Mouse (Mus musculus): ENCODE measurements around the gene Axdnd1. TPM values are rescaled to one million over a fixed set of nuclear protein-coding genes. Genes with fewer than 3 reads are reported as not detected.
"Not testable (repeated sequence)": the region's sequence is repeated elsewhere in the genome, so short reads cannot be mapped to it uniquely, and the experiment has no call there.

The Axdnd1 gene
- polyA plus RNA-seq, 1 experiment from 2014 or later = 0.12 TPM

DNA sequence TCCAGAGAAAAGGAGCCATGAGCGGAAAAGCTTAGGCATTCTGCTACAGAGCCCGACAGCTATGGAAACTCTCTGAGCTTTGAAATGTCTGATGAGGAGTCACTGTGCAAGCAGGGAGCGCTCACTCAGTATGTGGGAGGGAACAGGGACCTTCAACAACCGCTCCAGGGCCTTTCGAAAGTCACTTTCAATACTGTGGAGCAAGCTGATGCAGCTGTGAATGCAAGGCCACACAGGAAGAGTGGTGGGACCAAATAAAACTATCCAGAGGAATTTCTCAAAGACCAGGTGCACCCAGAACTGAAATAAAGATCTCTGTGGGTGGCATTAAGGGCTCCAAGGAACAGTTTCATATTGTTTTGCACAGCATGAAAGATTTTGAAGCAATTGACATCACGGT, 1.9 kb upstream of the Axdnd1 start:
- Histone ChIP-seq H3K9ac (no peak overlapping the region), H3K4me3 (ENCODE audit: low read depth, low read length) (no peak overlapping the region), H3K9me3 (ENCODE audit: low read depth, low read length) (no peaks in the 10 kb centered on the region), H3K4me2 (no peak overlapping the region), H3K27me3 (ENCODE audit: insufficient read depth, low read length) (no peaks in the 10 kb centered on the region), H3K36me3 (ENCODE audit: insufficient read depth) (no peaks in the 10 kb centered on the region), H3K4me1 (ENCODE audit: insufficient read depth) (no peaks in the 10 kb centered on the region), H3K27ac (ENCODE audit: low read depth) (no peak overlapping the region)
- ATAC-seq (ENCODE audit: insufficient read depth) (no peak), DNase-seq (no peak)
- no peak for TF ChIP-seq CTCF (IDR thresholded peaks at IDR 0.05; ENCODE audit: low read depth)
- WGBS = 69% methylated on average over 6 of the region's 6 CpGs

DNA sequence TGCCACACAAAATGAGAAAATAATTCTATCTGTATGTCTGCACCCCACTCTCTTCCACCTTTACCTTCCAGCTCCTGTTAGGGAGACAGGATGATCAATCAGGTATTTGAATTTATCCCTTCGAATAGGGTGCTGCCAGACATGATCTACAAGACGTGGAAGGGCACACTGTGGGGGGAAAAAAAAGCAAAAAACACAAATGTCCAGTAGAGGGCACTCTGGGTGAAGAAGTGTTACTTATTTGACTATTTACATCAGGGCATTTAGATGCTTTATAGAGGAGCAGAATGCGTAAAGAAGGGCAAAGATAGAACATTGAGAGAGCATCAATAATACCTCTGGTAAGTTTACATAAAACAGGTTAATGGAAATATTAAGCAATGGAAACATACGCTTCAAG, 2.8 kb downstream of the Axdnd1 start:
- Histone ChIP-seq H3K9me3 (ENCODE audit: low read depth, low read length) (no peaks in the 10 kb centered on the region), H3K36me3 (ENCODE audit: insufficient read depth) (no peaks in the 10 kb centered on the region), H3K4me1 (ENCODE audit: insufficient read depth) (no peaks in the 10 kb centered on the region), H3K27me3 (ENCODE audit: insufficient read depth, low read length) (no peaks in the 10 kb centered on the region), H3K4me3 (ENCODE audit: low read depth, low read length) (no peak overlapping the region), H3K4me2 (no peak overlapping the region), H3K27ac (ENCODE audit: low read depth) (no peak overlapping the region), H3K9ac (no peak overlapping the region)
- WGBS = 64% methylated on average over 4 of the region's 4 CpGs
- ATAC-seq (ENCODE audit: insufficient read depth) (no peak), DNase-seq (peak; percentile 54)
- TF ChIP-seq CTCF (IDR thresholded peaks at IDR 0.05; ENCODE audit: low read depth) = peak; percentile 44; the same call in 1 of the 2 replicates

DNA sequence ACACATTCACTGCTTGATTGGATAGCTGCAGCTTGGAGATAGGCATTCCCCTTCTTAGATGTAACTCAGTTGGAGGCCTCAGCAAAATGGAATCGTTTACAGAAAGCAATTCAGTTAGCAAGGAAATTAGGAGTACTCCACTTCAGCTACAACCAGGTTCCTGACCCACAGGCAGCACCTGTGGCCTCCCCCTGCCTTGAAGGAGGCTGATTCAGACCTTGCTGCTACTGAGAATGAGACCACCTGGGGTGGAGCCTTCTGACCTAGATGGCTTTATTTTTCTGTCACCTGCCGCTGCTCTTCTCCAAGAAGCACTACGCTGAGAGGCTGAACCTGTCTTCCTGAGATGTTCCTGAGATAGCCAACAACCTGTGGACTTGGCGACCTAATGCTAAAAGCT, 12.4 kb downstream of the Axdnd1 start:
- Histone ChIP-seq H3K9me3 (ENCODE audit: low read depth, low read length) (no peaks in the 10 kb centered on the region), H3K4me3 (ENCODE audit: low read depth, low read length) (no peak overlapping the region), H3K4me1 (ENCODE audit: insufficient read depth) (no peaks in the 10 kb centered on the region), H3K9ac (no peak overlapping the region), H3K27ac (ENCODE audit: low read depth) (no peak overlapping the region), H3K36me3 (ENCODE audit: insufficient read depth) (no peaks in the 10 kb centered on the region), H3K27me3 (ENCODE audit: insufficient read depth, low read length) (no peaks in the 10 kb centered on the region), H3K4me2 (no peak overlapping the region)
- TF ChIP-seq CTCF (IDR thresholded peaks at IDR 0.05; ENCODE audit: low read depth) = no peak
- ATAC-seq (ENCODE audit: insufficient read depth) (no peak), DNase-seq (no peak)
- 58% methylated on average over 4 of the region's 4 CpGs for WGBS

DNA sequence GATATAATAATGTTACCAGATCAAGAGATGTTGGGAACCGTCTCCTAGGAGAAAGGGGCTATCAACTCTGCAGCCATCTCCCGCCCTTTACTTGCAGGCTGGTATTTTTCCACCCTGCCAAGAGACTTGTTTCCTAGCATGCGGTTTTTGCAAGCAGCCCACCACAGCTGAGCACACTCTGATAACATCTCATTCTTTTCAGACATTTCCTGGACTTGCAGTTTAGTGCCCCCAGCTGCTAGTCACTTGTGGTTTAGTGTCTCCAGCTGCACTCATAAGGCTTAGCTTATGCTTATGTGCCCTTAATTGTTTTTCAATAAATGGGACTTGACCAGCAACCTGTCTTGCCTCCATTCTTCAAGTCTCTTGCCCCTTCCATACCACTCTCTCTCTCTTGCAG, 13.0 kb downstream of the Axdnd1 start:
- H3K36me3 ChIP-seq (ENCODE audit: insufficient read depth) = no peaks in the 10 kb centered on the region
- ATAC-seq (ENCODE audit: insufficient read depth) (peak; percentile 62; the same call in 1 of the 2 replicates), DNase-seq (peak; percentile 66)
- H3K4me3 ChIP-seq (ENCODE audit: low read depth, low read length) = no peak overlapping the region
- no peaks in the 10 kb centered on the region for H3K9me3 ChIP-seq (ENCODE audit: low read depth, low read length)
- no peak overlapping the region for H3K9ac ChIP-seq
- H3K4me1 ChIP-seq (ENCODE audit: insufficient read depth) = no peaks in the 10 kb centered on the region
- no peaks in the 10 kb centered on the region for H3K27me3 ChIP-seq (ENCODE audit: insufficient read depth, low read length)
- no peak overlapping the region for H3K4me2 ChIP-seq
- WGBS = 42% methylated on average over 3 of the region's 3 CpGs
- no peak for TF ChIP-seq CTCF (IDR thresholded peaks at IDR 0.05; ENCODE audit: low read depth)
- no peak overlapping the region for H3K27ac ChIP-seq (ENCODE audit: low read depth)

DNA sequence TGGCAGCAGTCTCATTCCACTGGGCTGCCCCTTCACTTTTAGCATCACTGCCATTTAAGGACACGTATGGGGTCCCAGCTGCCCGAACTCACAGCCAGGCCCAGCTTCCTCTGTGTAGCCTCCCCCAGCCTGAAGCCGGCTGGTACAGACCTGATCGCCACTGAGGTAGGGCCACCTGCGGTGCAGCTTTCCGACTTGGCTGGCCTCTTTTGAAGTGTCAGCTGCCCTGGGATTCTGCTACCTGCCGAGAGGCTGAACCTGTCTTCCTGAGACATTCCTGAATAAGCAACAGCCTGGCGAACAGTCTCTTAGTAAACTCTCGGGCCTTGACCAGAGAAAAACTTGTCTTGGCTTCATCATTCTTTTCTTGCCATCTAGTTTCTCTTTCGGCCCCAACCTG, 17.7 kb downstream of the Axdnd1 start:
- no peaks in the 10 kb centered on the region for H3K9me3 ChIP-seq (ENCODE audit: low read depth, low read length)
- H3K4me2 ChIP-seq = no peak overlapping the region
- DNase-seq (no peak), ATAC-seq (ENCODE audit: insufficient read depth) (no peak)
- H3K9ac ChIP-seq = no peak overlapping the region
- no peak overlapping the region for H3K4me3 ChIP-seq (ENCODE audit: low read depth, low read length)
- no peak overlapping the region for H3K27ac ChIP-seq (ENCODE audit: low read depth)
- WGBS = 38% methylated on average over 10 of the region's 10 CpGs
- no peak for TF ChIP-seq CTCF (IDR thresholded peaks at IDR 0.05; ENCODE audit: low read depth)
- H3K36me3 ChIP-seq (ENCODE audit: insufficient read depth) = no peaks in the 10 kb centered on the region
- no peaks in the 10 kb centered on the region for H3K4me1 ChIP-seq (ENCODE audit: insufficient read depth)
- H3K27me3 ChIP-seq (ENCODE audit: insufficient read depth, low read length) = no peaks in the 10 kb centered on the region

DNA sequence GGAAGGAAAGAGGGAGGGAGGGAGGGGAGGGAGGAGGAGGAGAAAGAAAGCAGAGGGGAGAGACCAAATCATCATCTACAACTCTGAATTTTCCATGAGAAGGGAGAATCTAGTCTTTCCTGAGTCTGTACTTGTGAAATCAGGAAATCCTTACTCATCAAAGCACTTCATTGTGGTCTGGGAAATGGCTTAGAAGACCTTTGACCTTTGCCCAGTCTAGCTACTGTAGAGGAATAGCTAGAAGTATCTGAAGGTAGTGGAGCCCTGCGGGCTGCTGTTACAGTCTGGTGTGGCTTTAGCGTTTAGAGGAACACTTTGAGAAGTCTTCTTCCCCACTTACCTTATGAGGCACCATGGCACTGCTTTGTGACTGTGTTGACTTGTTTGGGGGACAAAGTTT, 18.5 kb downstream of the Axdnd1 start:
- Histone ChIP-seq H3K9me3 (ENCODE audit: low read depth, low read length) (no peaks in the 10 kb centered on the region), H3K4me2 (no peak overlapping the region), H3K9ac (no peak overlapping the region), H3K27ac (ENCODE audit: low read depth) (no peak overlapping the region), H3K4me3 (ENCODE audit: low read depth, low read length) (no peak overlapping the region), H3K36me3 (ENCODE audit: insufficient read depth) (no peaks in the 10 kb centered on the region), H3K4me1 (ENCODE audit: insufficient read depth) (no peaks in the 10 kb centered on the region), H3K27me3 (ENCODE audit: insufficient read depth, low read length) (no peaks in the 10 kb centered on the region)
- no peak for TF ChIP-seq CTCF (IDR thresholded peaks at IDR 0.05; ENCODE audit: low read depth)
- 65% methylated on average over 2 of the region's 2 CpGs for WGBS
- no peak for DNase-seq
- no peak for ATAC-seq (ENCODE audit: insufficient read depth)

DNA sequence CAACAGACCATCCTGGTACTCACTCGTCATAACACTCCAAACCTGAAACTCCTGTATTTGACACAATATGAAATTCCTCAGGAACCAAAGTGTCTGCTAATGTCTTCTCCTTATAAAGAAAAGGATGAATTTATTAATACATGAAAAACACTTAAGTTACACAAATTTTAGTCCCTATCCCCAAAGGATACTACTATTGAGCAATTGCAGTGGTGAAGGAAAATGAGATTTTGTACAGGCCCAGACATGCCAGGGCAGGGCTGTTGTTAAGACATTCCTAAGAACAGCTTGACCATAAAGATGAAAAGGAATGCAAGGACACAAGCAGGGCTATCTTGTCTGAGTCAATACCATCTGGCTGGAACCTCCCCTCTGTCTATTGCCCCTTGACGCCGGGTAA, 20.8 kb downstream of the Axdnd1 start:
- H3K27ac ChIP-seq (ENCODE audit: low read depth); H3K9ac ChIP-seq; H3K4me1 ChIP-seq (ENCODE audit: insufficient read depth); H3K36me3 ChIP-seq (ENCODE audit: insufficient read depth); H3K27me3 ChIP-seq (ENCODE audit: insufficient read depth, low read length); H3K4me3 ChIP-seq (ENCODE audit: low read depth, low read length); H3K9me3 ChIP-seq (ENCODE audit: low read depth, low read length); ATAC-seq (ENCODE audit: insufficient read depth); H3K4me2 ChIP-seq; DNase-seq: not testable (repeated sequence)
- 54% methylated on average over 3 of the region's 3 CpGs for WGBS

DNA sequence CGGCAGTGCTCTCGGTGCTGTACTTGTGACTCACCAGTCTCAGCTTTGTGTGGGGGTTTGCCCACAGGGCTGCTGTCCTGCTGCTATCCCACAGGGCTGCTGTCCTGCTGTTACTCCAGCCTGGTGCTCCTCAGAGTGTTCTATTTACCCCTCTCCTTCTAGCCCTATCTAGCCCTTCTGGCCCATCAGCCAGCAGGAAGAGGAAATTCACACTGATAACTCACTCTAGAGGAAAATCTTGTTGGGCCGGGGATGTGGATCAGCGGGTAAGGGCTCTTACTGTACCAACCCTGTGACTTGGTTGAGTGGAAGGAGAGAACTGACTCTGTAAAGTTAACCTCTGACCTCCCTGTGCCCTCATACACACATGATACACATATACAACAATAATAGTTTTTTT, 27.8 kb downstream of the Axdnd1 start:
- H3K9me3 ChIP-seq (ENCODE audit: low read depth, low read length) = no peaks in the 10 kb centered on the region
- TF ChIP-seq CTCF (IDR thresholded peaks at IDR 0.05; ENCODE audit: low read depth) = no peak
- H3K4me1 ChIP-seq (ENCODE audit: insufficient read depth) = no peaks in the 10 kb centered on the region
- no peak overlapping the region for H3K4me3 ChIP-seq (ENCODE audit: low read depth, low read length)
- H3K27me3 ChIP-seq (ENCODE audit: insufficient read depth, low read length) = no peaks in the 10 kb centered on the region
- 63% methylated on average over 4 of the region's 4 CpGs for WGBS
- no peak for DNase-seq
- ATAC-seq (ENCODE audit: insufficient read depth) = no peak
- H3K9ac ChIP-seq = no peak overlapping the region
- H3K4me2 ChIP-seq = no peak overlapping the region
- H3K36me3 ChIP-seq (ENCODE audit: insufficient read depth) = no peaks in the 10 kb centered on the region
- H3K27ac ChIP-seq (ENCODE audit: low read depth) = no peak overlapping the region

Measured in lung, embryonic 14.5 days (tissue).